Comparison of ENCODE assay signal across 26 mouse cellular contexts in the genomic region with DNA sequence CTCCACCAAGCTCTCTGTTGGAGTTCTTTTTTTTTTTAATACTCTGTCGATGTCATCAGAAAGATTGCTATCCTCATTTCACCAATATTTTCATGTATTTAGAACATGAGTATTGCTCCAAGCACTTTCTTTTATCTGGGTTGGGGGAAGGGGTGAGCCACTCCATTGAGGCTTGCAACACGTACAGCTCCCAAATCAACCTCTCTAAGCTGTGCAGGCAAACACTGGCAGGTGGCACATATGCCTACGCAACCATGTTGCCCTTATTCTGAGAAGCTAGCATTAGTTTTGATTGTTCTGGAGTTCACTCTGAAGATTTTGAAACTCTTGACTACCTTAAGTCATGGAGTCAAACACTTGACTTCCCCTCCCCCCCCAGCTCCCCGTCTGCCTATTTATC.
"Had no signal": no experiment of that assay in that cellular context is flagged by ENCODE, and none has a peak within 500 bp of the region (broad histone marks: within the 10 kb centered on the region; RNA-seq: fewer than 3 reads in every experiment).

No protein-coding gene starts in this region.

- H3K4me3 ChIP-seq: embryonic facial prominence, embryonic 10.5 days; embryonic facial prominence, embryonic 12.5 days; embryonic facial prominence, embryonic 13.5 days; embryonic facial prominence, embryonic 15.5 days; erythroblast, embryonic 14.5 days; forebrain, embryonic 10.5 days; forebrain, embryonic 12.5 days; forebrain, embryonic 13.5 days; forebrain, embryonic 15.5 days; gastrocnemius, adult 2 months; heart, adult 2 months had no signal

- H3K27ac ChIP-seq: embryonic facial prominence, embryonic 10.5 days; embryonic facial prominence, embryonic 12.5 days; embryonic facial prominence, embryonic 13.5 days; embryonic facial prominence, embryonic 15.5 days; forebrain, embryonic 10.5 days; forebrain, embryonic 12.5 days; forebrain, embryonic 13.5 days; forebrain, embryonic 15.5 days; gastrocnemius, adult 2 months; heart, adult 2 months had no signal

- DNase-seq: cerebellum, adult 2 months; cerebellum, adult 8-10 months; cerebellum, adult 9-10 months; cerebellum, adult 9-11 months; cerebellum, postnatal 10 days; cerebellum, postnatal 14 days; cerebellum, postnatal 25 days; cerebellum, postnatal 36 days; embryo, embryonic 11 days; forebrain, postnatal 0 days; gastrocnemius, adult 2 months; gastrocnemius, postnatal 10 days; gastrocnemius, postnatal 14 days; gastrocnemius, postnatal 25 days; gastrocnemius, postnatal 36 days; heart, adult 18-20 months; heart, adult 2 months had no signal
